Mouse (Mus musculus): Measurements from ENCODE around the gene Hsfy2.

Hsfy2 gene

DNA sequence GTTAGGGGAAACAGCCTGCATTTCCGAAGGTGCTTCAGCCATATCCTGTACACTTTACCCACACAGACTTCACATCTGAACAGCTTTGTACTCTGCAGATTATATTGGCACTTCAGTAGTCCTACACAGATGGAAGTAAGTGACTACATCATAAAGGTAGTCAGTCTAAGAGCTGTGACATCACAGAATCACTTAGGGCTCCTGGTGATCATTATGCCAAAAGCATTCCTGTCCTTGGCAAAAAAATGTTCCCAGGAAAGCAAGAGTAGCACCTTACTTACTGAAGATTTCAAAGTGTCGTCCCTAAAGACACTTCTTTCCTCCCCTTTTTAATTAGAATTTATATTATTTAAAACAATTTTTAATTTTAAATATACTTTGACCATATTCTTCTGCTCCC, at the start of gene Hsfy2:
Gene Hsfy2, minus strand, starts transcription at position 101 of the 400 bp plus-strand sequence.
- no peak for DNase-seq (ENCODE audit: extremely low spot score, low spot score)

DNA sequence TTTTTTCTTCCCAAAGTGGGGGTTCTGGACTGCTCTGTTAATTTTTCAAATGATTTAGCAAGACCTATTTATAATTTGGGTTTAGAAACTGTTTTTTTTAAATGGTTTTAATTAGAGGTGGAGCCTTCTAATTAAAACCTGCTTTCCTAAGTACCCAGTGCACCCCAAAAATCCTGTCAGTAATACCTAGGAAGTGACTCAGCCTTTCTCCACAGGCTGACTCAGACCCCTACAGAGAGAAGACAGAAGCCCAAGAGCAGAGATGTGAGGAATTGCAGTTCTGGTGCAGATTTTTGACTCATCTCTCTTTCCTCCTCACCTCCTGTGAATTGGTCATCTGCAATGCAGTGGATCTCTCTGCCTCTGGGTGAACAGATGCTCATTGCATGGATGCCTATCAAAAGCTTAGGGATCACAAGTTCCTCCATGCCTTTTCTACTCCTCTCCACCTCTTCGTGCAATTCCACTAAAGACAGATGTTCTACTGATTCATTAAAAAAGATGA, 47.9 kb upstream of the Hsfy2 start:
- no peak for DNase-seq (ENCODE audit: extremely low spot score, low spot score)

DNA sequence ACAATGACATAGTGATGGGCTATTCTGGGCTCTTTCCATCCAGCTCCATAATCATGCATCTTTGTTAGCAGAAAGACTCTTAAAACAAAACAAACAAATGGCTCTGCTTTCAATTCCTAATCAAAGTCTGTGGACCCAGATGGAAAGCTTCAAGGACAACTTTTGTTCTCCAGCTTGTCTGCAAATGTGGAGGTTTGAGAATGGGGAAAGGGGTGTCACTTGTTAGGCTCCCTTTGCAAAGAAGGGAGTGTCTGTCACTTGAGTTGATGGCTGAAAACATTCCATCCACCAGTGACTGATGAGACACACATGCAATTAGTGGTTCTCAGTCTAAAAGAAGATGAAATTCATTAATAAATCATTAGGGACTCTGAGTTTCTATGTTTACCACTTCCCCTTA, 47.3 kb upstream of the Hsfy2 start:
- no peak for DNase-seq (ENCODE audit: extremely low spot score, low spot score)

DNA sequence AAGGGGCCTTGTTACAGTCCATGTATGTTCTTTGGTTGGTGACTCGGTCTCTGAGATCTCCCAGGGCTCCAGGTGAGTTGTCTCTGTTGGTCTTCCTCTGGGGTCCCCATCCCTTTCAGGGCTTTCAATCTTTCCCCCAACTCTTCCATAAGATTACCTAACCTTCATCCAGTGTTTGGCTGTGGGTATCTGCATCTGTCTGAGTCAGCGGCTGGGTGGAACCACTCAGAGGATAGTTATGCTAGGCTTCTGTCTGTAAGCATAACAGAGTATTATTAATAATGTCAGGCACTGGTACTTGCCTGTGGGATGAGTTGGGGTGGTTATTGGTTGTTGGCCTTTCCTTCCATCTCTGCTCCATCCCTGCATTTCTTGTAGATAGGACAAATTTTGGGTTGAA, 44.0 kb upstream of the Hsfy2 start:
- no peak for DNase-seq (ENCODE audit: extremely low spot score, low spot score)

DNA sequence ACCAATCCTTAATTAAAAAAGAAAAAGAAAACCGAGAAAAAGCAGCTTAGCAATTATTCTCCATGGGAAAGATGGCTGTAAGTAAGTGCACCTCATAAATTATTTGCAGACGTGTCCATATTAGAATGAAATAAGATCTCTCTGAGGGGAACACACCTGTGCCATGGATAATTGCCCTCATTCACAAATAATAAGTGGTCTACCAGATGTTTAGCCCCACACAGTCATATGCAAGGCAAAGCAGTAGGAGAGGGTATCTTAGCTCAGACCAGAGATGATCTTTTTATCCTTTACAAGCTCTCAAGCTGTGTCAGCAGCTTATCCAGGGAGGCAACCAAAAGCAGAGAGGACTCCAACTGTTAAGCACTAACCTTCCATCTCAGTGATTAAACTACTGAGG, 38.0 kb upstream of the Hsfy2 start:
- DNase-seq (ENCODE audit: extremely low spot score, low spot score), result no peak

DNA sequence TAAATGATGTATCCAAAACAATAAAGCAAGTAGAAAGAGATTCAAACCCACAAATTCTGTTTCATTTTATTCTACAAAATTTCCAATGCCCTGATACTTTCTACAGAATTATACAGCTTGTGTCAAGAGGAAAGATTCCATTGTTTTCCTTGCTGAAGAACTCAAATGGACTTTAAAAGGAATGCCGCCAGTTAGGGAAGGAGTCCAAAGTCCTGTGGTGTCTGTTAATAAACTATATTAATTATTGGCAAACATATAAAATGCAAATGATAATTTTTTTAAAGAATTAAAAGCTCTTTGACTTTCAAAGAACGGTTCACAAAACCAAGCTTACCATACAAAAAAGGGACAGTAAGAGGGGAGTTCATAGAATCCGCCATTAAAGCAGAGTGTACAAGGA, 37.4 kb upstream of the Hsfy2 start:
- no peak for DNase-seq (ENCODE audit: extremely low spot score, low spot score)

DNA sequence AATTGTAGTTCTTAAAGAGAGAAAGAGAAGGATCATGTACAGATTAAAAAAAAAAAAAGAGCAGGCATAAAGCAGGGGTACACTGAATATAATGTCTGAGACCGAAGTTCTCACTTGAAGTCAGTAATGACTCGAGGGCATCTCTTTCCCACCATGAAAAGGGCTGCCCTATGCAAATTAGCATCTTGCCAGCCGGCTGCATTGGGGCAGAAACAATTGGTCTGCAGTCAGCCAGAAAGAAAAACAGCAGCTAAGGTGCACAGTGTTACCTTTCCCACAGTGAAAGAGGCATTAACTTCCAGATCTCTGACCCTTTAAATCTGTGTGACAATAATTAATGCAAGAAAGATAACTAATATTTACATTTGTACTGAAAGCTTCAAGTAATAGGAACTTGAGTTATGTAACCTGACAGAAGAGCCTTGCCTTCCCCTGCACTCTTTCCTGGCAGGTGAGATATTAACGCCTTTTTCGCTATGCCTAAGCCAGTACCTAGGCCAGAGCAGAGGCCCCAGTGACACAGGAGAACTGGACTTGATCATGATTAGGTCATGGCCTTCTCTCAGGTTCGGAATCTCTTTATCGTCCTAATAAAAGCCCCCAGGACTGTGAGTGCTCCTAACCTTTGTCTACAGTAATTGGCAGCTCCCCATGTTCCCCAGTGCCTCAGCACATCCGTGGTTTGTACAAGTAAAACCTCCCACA, 34.2 kb upstream of the Hsfy2 start:
- no peak for DNase-seq (ENCODE audit: extremely low spot score, low spot score)

DNA sequence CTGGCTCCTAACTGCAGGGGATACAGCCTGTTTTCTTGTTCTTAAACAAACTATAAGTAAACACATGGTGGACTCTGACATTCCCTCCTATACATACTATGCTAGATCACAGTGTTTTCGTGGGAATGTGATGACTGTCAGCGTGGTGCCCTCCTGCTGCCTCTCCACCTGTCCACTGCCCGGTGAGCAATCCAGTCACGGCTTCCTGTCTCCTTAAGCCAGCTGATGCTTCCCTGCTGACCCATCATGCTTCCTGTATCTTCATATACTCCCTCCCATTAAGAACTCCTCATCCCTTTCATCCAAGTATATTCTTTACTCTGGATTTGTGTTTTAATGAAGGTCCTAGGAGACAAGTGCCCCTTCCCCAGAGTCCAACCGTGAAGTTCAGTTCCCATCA, 33.3 kb upstream of the Hsfy2 start:
- DNase-seq (ENCODE audit: extremely low spot score, low spot score), result no peak

DNA sequence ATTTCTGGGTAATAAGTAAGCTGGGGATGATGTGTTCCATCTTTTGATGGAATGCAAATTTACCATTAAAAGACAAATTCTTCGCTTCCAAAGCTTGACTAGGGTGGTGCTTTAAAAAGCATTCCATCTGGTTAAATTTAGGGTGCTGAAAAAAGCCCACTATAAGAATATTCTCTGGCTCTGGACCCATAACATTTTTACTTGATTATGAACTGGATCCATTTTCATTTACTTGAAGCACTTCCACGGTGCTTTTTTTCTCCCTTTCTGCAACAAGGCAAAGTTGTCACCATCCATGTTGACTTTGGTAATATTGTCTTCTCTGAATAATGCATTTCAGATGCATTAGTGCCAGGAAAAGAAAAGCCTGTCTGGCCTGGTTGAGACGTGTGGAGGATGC, 27.4 kb upstream of the Hsfy2 start:
- no peak for DNase-seq (ENCODE audit: extremely low spot score, low spot score)

DNA sequence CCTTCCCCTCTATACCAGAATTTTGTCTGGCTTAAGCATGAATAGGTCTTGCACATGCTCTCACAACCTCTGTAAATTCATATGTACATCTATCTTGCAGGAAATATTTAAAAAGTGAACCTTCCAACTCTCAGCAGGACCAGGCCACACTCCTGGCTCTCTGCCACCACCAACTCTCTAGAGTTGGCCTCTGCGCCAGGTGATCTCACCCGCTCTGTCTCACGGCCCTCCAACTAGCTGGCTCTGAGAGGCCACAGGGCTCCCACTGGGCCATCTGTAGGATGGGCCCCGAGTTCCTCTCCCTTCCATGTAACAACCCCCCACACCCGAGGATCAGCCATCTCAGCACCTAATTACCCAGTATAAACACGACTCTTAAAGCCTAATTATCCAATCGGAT, 10.4 kb downstream of the Hsfy2 start:
- no peak for DNase-seq (ENCODE audit: extremely low spot score, low spot score)

DNA sequence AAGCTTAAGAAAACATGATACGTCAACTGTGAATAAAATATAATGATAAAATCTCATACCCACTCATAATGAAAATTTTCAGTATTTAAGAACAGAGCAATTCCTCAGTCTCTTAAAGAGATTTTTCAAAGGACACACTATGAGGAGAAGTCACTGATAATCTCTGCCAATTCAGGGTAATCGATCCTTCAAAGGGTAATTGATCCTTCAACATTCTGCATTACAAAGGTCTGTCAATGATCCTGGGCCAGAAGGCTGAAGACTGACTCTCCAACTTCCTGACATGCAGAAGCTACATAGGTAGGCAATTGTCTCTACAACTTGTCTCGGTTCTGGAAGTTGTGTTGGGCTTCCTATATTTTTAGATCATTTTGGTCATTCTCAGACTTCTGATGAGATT, 12.9 kb downstream of the Hsfy2 start:
- no peak for DNase-seq (ENCODE audit: extremely low spot score, low spot score)

DNA sequence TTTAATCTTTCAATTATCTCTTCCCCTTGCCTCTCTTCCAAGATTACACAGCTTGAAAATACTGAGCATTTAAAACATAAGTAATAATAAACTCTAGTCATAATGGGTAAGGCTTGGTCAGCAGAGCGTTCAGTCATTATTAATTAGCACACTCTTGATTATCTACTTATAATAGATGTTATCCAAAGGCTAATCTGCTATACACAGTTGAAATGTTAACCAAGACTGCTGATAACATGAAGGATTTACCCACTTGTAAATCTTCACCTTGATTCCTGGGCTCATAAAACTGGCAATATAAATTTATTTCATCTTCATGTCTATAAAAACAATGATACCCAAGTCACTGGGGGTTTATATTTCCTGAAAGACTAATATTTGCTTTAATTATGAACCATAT, 24.9 kb downstream of the Hsfy2 start:
- DNase-seq (ENCODE audit: extremely low spot score, low spot score), result no peak
